Mouse (Mus musculus) liver, postnatal 0 days (tissue): Measurements from ENCODE around the gene Fuz.

Experiments
- CTCF ChIP-seq: sonication (generic); IDR thresholded peaks from 2 replicates; pipeline ENCODE4 v1.5.1; 2016; ENCODE audit warnings: antibody characterized with exemption, low read depth
- EP300 ChIP-seq: IDR thresholded peaks from 2 replicates; pipeline ENCODE4 v1.6.1; 2016; ENCODE audit warnings: antibody characterized with exemption, low read depth, mild to moderate bottlenecking

GRCm38 (mm10) chr7:44863982-44864494 lies 31.8 kb upstream of the Fuz start:
- TF ChIP-seq CTCF (no peak), EP300 (no peak)
